Mouse (Mus musculus): ENCODE results near the gene Tmc6. TPM values are rescaled to one million over a fixed set of nuclear protein-coding genes. Genes with fewer than 3 reads are reported as not detected.

Gene Tmc6
- polyA plus RNA-seq, 1 experiment = 78.2 TPM

- no peak for TF ChIP-seq FLI1 (IDR thresholded peaks at IDR 0.05; ENCODE audit: low read length)
- no peak for TF ChIP-seq GATA1 (IDR thresholded peaks at IDR 0.05; ENCODE audit: borderline replicate concordance, low read length)
- H3K4me1 ChIP-seq = peaks cover 89% of the 10 kb centered on the region
- peaks cover 85% of the 10 kb centered on the region for H3K36me3 ChIP-seq (replicated peaks; ENCODE audit: low read length)
- H3K9me3 ChIP-seq = no peaks in the 10 kb centered on the region
- H3K27me3 ChIP-seq (replicated peaks) = no peaks in the 10 kb centered on the region
- H3K4me3 ChIP-seq (replicated peaks) = peak overlapping the region; percentile 33
Observed at GRCm38 (mm10) chr11:117775540-117775939, 6.5 kb downstream of the Tmc6 start.

GRCm38 (mm10) chr11:117774925-117775324 is 7.1 kb downstream of the Tmc6 start:
- Histone ChIP-seq H3K27me3 (replicated peaks) (no peaks in the 10 kb centered on the region), H3K4me1 (peaks cover 90% of the 10 kb centered on the region), H3K9me3 (no peaks in the 10 kb centered on the region), H3K4me3 (replicated peaks) (peak overlapping the region; percentile 65), H3K36me3 (replicated peaks; ENCODE audit: low read length) (peaks cover 91% of the 10 kb centered on the region)
- TF ChIP-seq FLI1 (IDR thresholded peaks at IDR 0.05; ENCODE audit: low read length) = no peak
- TF ChIP-seq GATA1 (IDR thresholded peaks at IDR 0.05; ENCODE audit: borderline replicate concordance, low read length) = no peak

DNA sequence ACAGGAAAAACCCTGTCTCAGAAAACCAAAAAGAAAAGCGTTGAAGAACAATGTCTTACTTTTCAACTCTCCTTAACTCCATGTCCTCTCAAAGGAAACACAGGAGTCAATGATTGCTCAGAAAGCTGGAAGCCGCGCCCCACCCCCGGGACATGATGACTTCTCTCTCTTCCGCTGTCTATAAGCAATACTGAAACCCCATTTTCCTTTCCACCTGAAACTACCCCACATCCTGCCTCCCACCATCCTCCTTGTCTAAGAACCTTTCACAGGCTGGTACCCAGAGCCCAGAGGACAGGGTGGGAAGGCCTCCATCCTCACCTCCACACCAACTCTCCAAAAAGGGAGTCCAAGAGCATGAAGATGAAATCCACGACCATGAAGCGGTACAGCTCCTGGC is 9.6 kb downstream of the Tmc6 start:
- H3K27me3 ChIP-seq (replicated peaks) = no peaks in the 10 kb centered on the region
- no peaks in the 10 kb centered on the region for H3K9me3 ChIP-seq
- H3K4me3 ChIP-seq (replicated peaks) = no peak overlapping the region
- H3K36me3 ChIP-seq (replicated peaks; ENCODE audit: low read length) = peaks cover 100% of the 10 kb centered on the region
- peaks cover 81% of the 10 kb centered on the region for H3K4me1 ChIP-seq
- TF ChIP-seq GATA1 (IDR thresholded peaks at IDR 0.05; ENCODE audit: borderline replicate concordance, low read length) = no peak
- no peak for TF ChIP-seq FLI1 (IDR thresholded peaks at IDR 0.05; ENCODE audit: low read length)

DNA sequence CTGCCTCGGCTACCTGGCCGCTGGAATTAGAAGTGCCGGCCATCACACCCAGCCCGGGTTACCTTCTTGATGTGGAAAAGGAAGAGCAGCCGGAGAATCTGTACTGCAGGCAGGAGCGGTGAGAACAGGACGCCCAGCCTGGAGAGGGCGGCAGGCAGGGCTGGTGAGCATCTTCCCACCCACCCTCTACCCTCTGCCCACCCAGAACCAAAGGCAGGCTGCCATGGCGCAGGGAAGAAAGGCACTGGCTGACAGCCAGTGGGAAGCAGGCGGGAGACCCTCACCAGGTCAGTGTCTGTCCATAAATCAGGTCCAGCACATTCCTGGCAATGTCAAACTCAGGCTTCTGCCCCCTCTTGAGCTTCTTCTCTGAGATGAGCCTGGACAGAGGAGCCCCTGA is 11.6 kb downstream of the Tmc6 start:
- TF ChIP-seq GATA1 (IDR thresholded peaks at IDR 0.05; ENCODE audit: borderline replicate concordance, low read length) (no peak), FLI1 (IDR thresholded peaks at IDR 0.05; ENCODE audit: low read length) (no peak)
- peaks cover 66% of the 10 kb centered on the region for H3K4me1 ChIP-seq
- no peak overlapping the region for H3K4me3 ChIP-seq (replicated peaks)
- no peaks in the 10 kb centered on the region for H3K27me3 ChIP-seq (replicated peaks)
- no peaks in the 10 kb centered on the region for H3K9me3 ChIP-seq
- peaks cover 100% of the 10 kb centered on the region for H3K36me3 ChIP-seq (replicated peaks; ENCODE audit: low read length)

DNA sequence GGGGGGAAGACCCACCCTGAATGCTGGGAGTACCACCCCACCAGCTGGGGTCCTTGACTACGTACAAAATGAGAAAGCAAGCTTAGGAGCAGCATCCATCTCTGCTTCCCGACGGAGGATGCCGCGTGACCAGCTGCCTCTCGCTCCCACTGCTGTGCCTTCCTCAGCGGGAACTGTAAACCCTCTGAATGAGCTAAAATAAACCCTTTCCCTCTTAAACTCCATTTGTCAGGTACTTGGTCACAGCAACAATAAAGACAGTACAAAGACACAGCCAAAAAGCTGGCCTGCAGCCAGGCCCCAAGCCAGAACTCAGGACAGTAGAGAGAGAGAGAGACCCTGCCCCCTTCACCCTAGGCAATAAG is 12.3 kb downstream of the Tmc6 start:
- Histone ChIP-seq H3K27me3 (replicated peaks) (no peaks in the 10 kb centered on the region), H3K4me3 (replicated peaks) (no peak overlapping the region), H3K9me3 (no peaks in the 10 kb centered on the region), H3K4me1 (peaks cover 64% of the 10 kb centered on the region), H3K36me3 (replicated peaks; ENCODE audit: low read length) (peaks cover 100% of the 10 kb centered on the region)
- no peak for TF ChIP-seq FLI1 (IDR thresholded peaks at IDR 0.05; ENCODE audit: low read length)

- Histone ChIP-seq H3K4me3 (replicated peaks) (no peak overlapping the region), H3K27me3 (replicated peaks) (no peaks in the 10 kb centered on the region), H3K36me3 (replicated peaks; ENCODE audit: low read length) (peaks cover 100% of the 10 kb centered on the region), H3K4me1 (peaks cover 57% of the 10 kb centered on the region), H3K9me3 (no peaks in the 10 kb centered on the region)
- no peak for TF ChIP-seq GATA1 (IDR thresholded peaks at IDR 0.05; ENCODE audit: borderline replicate concordance, low read length)
- no peak for TF ChIP-seq FLI1 (IDR thresholded peaks at IDR 0.05; ENCODE audit: low read length)
Observed at GRCm38 (mm10) chr11:117768725-117769682, 13.0 kb downstream of the Tmc6 start.

GRCm38 (mm10) chr11:117766275-117766674 is 15.7 kb downstream of the Tmc6 start:
- no peak for TF ChIP-seq GATA1 (IDR thresholded peaks at IDR 0.05; ENCODE audit: borderline replicate concordance, low read length)
- TF ChIP-seq FLI1 (IDR thresholded peaks at IDR 0.05; ENCODE audit: low read length) = no peak
- Histone ChIP-seq H3K36me3 (replicated peaks; ENCODE audit: low read length) (peaks cover 96% of the 10 kb centered on the region), H3K4me3 (replicated peaks) (no peak overlapping the region), H3K9me3 (no peaks in the 10 kb centered on the region), H3K27me3 (replicated peaks) (no peaks in the 10 kb centered on the region), H3K4me1 (peaks cover 36% of the 10 kb centered on the region)

- H3K9me3 ChIP-seq = no peaks in the 10 kb centered on the region
- H3K27me3 ChIP-seq (replicated peaks) = no peaks in the 10 kb centered on the region
- no peak for TF ChIP-seq FLI1 (IDR thresholded peaks at IDR 0.05; ENCODE audit: low read length)
- TF ChIP-seq GATA1 (IDR thresholded peaks at IDR 0.05; ENCODE audit: borderline replicate concordance, low read length) = no peak
- peaks cover 32% of the 10 kb centered on the region for H3K4me1 ChIP-seq
- no peak overlapping the region for H3K4me3 ChIP-seq (replicated peaks)
- H3K36me3 ChIP-seq (replicated peaks; ENCODE audit: low read length) = peaks cover 96% of the 10 kb centered on the region
Observed at GRCm38 (mm10) chr11:117765361-117765760, 16.6 kb downstream of the Tmc6 start.

- Histone ChIP-seq H3K36me3 (replicated peaks; ENCODE audit: low read length) (peaks cover 95% of the 10 kb centered on the region), H3K4me1 (peaks cover 22% of the 10 kb centered on the region), H3K9me3 (no peaks in the 10 kb centered on the region), H3K27me3 (replicated peaks) (no peaks in the 10 kb centered on the region), H3K4me3 (replicated peaks) (no peak overlapping the region)
- no peak for TF ChIP-seq GATA1 (IDR thresholded peaks at IDR 0.05; ENCODE audit: borderline replicate concordance, low read length)
- TF ChIP-seq FLI1 (IDR thresholded peaks at IDR 0.05; ENCODE audit: low read length) = no peak
Observed at GRCm38 (mm10) chr11:117764319-117764718, 17.7 kb downstream of the Tmc6 start.

DNA sequence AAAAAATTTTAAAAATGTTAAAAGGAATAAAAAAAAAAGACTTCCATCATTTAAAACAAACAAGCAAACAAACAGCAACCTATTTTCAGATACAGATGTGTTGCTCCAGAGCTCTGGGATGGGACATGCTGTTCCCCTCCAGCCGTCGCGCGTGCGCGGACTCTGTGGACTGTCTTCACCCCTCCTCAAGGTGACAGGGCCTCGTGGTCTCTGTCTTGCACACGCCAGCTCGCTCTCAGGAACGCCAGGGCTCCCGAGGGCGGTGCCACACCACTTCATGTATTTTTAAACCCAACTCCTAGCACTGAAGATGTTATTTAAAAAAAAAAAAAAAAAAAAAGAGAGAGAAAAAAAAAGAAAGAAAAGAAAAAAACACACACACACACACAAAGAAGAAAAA is 19.8 kb downstream of the Tmc6 start:
- Histone ChIP-seq H3K36me3 (replicated peaks; ENCODE audit: low read length) (peaks cover 96% of the 10 kb centered on the region), H3K27me3 (replicated peaks) (no peaks in the 10 kb centered on the region), H3K9me3 (no peaks in the 10 kb centered on the region), H3K4me1 (peaks cover 11% of the 10 kb centered on the region), H3K4me3 (replicated peaks) (no peak overlapping the region)
- no peak for TF ChIP-seq FLI1 (IDR thresholded peaks at IDR 0.05; ENCODE audit: low read length)

Data from megakaryocyte, embryonic 14.5 days (primary cell).